Mouse (Mus musculus): ENCODE measurements at regions not wholly inside any gene's neighbourhood (a gene's known extent, or its start where the extent isn't known, plus 50 kb on each side); places are given as distances from the start of the nearest gene placed in this dataset.
"Not testable (repeated sequence)": the region's sequence is repeated elsewhere in the genome, so short reads cannot be mapped to it uniquely, and the experiment has no call there.

GRCm38 (mm10) chr16:30799699-30800483, 200.4 kb downstream of the Fam43a start:
- DNase-seq, result peak; percentile 68 to 77

GRCm38 (mm10) chr16:30804018-30804417, 204.5 kb downstream of the Fam43a start:
- no peak for DNase-seq

GRCm38 (mm10) chr16:30806206-30806605, 206.7 kb downstream of the Fam43a start:
- not testable (repeated sequence) for DNase-seq

GRCm38 (mm10) chr16:30818541-30819120, 219.1 kb downstream of the Fam43a start:
- peak in 1 of 2 experiments; percentile 44 for DNase-seq

GRCm38 (mm10) chr16:30819342-30819741, 219.8 kb downstream of the Fam43a start:
- no peak for DNase-seq

GRCm38 (mm10) chr16:30820234-30820633, 220.7 kb downstream of the Fam43a start:
- no peak for DNase-seq

GRCm38 (mm10) chr16:30820761-30821160, 221.2 kb downstream of the Fam43a start:
- DNase-seq, result no peak

GRCm38 (mm10) chr16:30821191-30821910, 221.8 kb downstream of the Fam43a start:
- DNase-seq, result peak; percentile 88 to 92

- peak; percentile 46 to 53 for DNase-seq
These were observed 222.5 kb downstream of the Fam43a start for GRCm38 (mm10) chr16:30821911-30822578.

GRCm38 (mm10) chr16:30826128-30826527, 226.6 kb downstream of the Fam43a start:
- DNase-seq, result peak; percentile 49 to 70

- peak; percentile 87 to 90 for DNase-seq
These were observed 228.5 kb downstream of the Fam43a start for GRCm38 (mm10) chr16:30827901-30828608.

- DNase-seq, result no peak
These were observed 235.0 kb downstream of the Fam43a start for GRCm38 (mm10) chr16:30834561-30834960.

GRCm38 (mm10) chr16:30835678-30836077, 236.2 kb downstream of the Fam43a start:
- peak in 1 of 2 experiments; percentile 78 for DNase-seq

GRCm38 (mm10) chr16:30842831-30843230, 238.4 kb downstream of the Xxylt1 start:
- no peak for DNase-seq

GRCm38 (mm10) chr16:30852595-30852994, 228.6 kb downstream of the Xxylt1 start:
- DNase-seq, result no peak

- DNase-seq, result no peak
These were observed 226.5 kb downstream of the Xxylt1 start for GRCm38 (mm10) chr16:30854716-30855115.

GRCm38 (mm10) chr16:30857656-30858055, 223.6 kb downstream of the Xxylt1 start:
- DNase-seq, result no peak

GRCm38 (mm10) chr16:30869136-30869909, 211.9 kb downstream of the Xxylt1 start:
- DNase-seq, result no peak

GRCm38 (mm10) chr16:30870110-30870509, 211.1 kb downstream of the Xxylt1 start:
- DNase-seq, result peak; percentile 77 to 83

GRCm38 (mm10) chr16:30870676-30871075, 210.6 kb downstream of the Xxylt1 start:
- DNase-seq, result no peak

- DNase-seq, result peak in 1 of 2 experiments; percentile 22
These were observed 209.1 kb downstream of the Xxylt1 start for GRCm38 (mm10) chr16:30872147-30872546.

Data from heart, adult 18-20 months (tissue).